Mouse (Mus musculus): ENCODE data around the gene Map3k20. TPM values are rescaled to one million over a fixed set of nuclear protein-coding genes. Genes with fewer than 3 reads are reported as not detected.

Gene Map3k20
- polyA plus RNA-seq, 1 experiment from 2014 or later, result 43.9 TPM

GRCm38 (mm10) chr2:72324436-72324835, 39.0 kb downstream of the Map3k20 start:
- no peak for ATAC-seq (ENCODE audit: extremely low read depth, insufficient number of reproducible peaks, low FRiP score, low TSS enrichment)
- 77% methylated on average over 12 of the region's 12 CpGs for WGBS
- no peak overlapping the region for H3K27ac ChIP-seq (replicated peaks)

GRCm38 (mm10) chr2:72326491-72326890, 41.1 kb downstream of the Map3k20 start:
- Histone ChIP-seq H3K9me3 (no peaks in the 10 kb centered on the region), H3K27ac (replicated peaks) (no peak overlapping the region), H3K4me1 (peaks cover 58% of the 10 kb centered on the region), H3K36me3 (peaks cover 6% of the 10 kb centered on the region), H3K4me3 (no peak overlapping the region), H3K27me3 (replicated peaks) (no peaks in the 10 kb centered on the region), H3K9ac (no peak overlapping the region), H3K4me2 (no peak overlapping the region)
- 67% methylated on average over 6 of the region's 6 CpGs for WGBS
- no peak for ATAC-seq (ENCODE audit: extremely low read depth, insufficient number of reproducible peaks, low FRiP score, low TSS enrichment)

More at GRCm38 (mm10) chr2:72324436-72324835, 39.0 kb downstream of the Map3k20 start:
- Histone ChIP-seq H3K4me2 (no peak overlapping the region), H3K4me3 (no peak overlapping the region), H3K36me3 (peaks cover 9% of the 10 kb centered on the region), H3K27me3 (replicated peaks) (no peaks in the 10 kb centered on the region), H3K4me1 (peaks cover 50% of the 10 kb centered on the region), H3K9me3 (no peaks in the 10 kb centered on the region), H3K9ac (no peak overlapping the region)

GRCm38 (mm10) chr2:72328435-72328834, 43.0 kb downstream of the Map3k20 start:
- WGBS, result 82% methylated on average over 3 of the region's 3 CpGs
- Histone ChIP-seq H3K9me3 (no peaks in the 10 kb centered on the region), H3K27ac (replicated peaks) (no peak overlapping the region), H3K4me1 (peaks cover 46% of the 10 kb centered on the region), H3K9ac (no peak overlapping the region), H3K4me2 (no peak overlapping the region), H3K36me3 (peaks cover 6% of the 10 kb centered on the region), H3K27me3 (replicated peaks) (no peaks in the 10 kb centered on the region), H3K4me3 (no peak overlapping the region)
- no peak for ATAC-seq (ENCODE audit: extremely low read depth, insufficient number of reproducible peaks, low FRiP score, low TSS enrichment)

DNA sequence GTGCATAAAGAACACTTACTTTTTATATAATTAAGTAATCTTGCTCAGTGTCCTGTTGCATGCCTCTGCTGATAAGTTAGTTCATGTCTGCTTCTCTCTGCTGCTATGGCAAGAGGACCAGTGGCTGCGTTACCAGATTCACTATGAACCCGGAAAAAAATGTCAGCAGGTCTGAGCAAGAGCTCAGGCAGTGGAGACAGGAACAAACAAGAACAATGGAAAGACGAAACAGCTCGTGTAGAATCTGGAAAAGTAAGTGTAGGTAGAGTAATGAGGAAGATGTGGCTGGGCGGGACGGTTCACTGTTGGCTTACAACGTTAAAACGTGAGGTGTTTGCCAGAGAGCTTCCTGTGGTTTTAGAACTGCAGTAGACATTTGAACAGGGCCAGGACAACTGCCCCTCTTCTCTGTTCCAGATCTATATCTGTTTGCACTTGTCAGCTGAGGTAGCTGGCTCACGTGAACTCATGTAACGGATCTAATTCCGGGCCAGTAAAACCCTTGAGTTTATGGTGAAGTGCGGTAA, 45.6 kb downstream of the Map3k20 start:
- 70% methylated on average over 12 of the region's 12 CpGs for WGBS
- peaks cover 2% of the 10 kb centered on the region; the same call in 1 of the 2 replicates for H3K36me3 ChIP-seq

DNA sequence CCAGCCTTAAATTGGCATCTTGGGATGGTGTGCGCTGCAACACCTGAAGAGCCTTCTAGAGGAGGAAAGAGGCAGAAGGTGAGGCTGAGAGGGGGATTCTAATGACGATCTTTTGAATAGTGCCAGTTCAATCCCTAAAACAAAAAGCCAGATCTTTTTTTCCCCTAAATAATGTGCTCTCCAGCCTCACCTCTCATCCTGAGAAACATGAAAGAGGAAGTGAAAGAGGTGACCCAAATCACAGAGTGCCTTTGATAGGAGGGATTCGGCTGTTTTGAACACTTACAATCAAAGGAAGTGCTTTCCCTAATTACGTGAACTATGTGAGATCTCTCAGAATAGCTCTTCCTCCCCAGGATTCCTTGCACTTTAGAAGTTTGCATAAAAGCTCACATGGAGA, 46.6 kb downstream of the Map3k20 start:
- no peak overlapping the region for H3K27ac ChIP-seq (replicated peaks)
- H3K27me3 ChIP-seq (replicated peaks), result no peaks in the 10 kb centered on the region
- ATAC-seq (ENCODE audit: extremely low read depth, insufficient number of reproducible peaks, low FRiP score, low TSS enrichment), result no peak
- 70% methylated on average over 4 of the region's 4 CpGs for WGBS
- H3K4me3 ChIP-seq, result no peak overlapping the region
- H3K36me3 ChIP-seq, result peaks cover 2% of the 10 kb centered on the region; the same call in 1 of the 2 replicates
- no peak overlapping the region for H3K9ac ChIP-seq
- H3K4me1 ChIP-seq, result peaks cover 44% of the 10 kb centered on the region
- H3K9me3 ChIP-seq, result no peaks in the 10 kb centered on the region
- no peak overlapping the region for H3K4me2 ChIP-seq

More for the DNA sequence above, 45.6 kb downstream of the Map3k20 start:
- Histone ChIP-seq H3K27ac (replicated peaks) (no peak overlapping the region), H3K4me2 (no peak overlapping the region), H3K9me3 (no peaks in the 10 kb centered on the region), H3K27me3 (replicated peaks) (no peaks in the 10 kb centered on the region), H3K4me3 (no peak overlapping the region), H3K4me1 (peaks cover 46% of the 10 kb centered on the region), H3K9ac (no peak overlapping the region)
- ATAC-seq (ENCODE audit: extremely low read depth, insufficient number of reproducible peaks, low FRiP score, low TSS enrichment), result no peak

GRCm38 (mm10) chr2:72333210-72333609, 47.8 kb downstream of the Map3k20 start:
- H3K9me3 ChIP-seq, result no peaks in the 10 kb centered on the region
- no peaks in the 10 kb centered on the region for H3K36me3 ChIP-seq
- H3K4me1 ChIP-seq, result peaks cover 41% of the 10 kb centered on the region
- no peak overlapping the region for H3K4me3 ChIP-seq
- H3K4me2 ChIP-seq, result no peak overlapping the region
- 81% methylated on average over 3 of the region's 3 CpGs for WGBS
- no peaks in the 10 kb centered on the region for H3K27me3 ChIP-seq (replicated peaks)
- no peak overlapping the region for H3K27ac ChIP-seq (replicated peaks)
- no peak for ATAC-seq (ENCODE audit: extremely low read depth, insufficient number of reproducible peaks, low FRiP score, low TSS enrichment)
- H3K9ac ChIP-seq, result no peak overlapping the region

DNA sequence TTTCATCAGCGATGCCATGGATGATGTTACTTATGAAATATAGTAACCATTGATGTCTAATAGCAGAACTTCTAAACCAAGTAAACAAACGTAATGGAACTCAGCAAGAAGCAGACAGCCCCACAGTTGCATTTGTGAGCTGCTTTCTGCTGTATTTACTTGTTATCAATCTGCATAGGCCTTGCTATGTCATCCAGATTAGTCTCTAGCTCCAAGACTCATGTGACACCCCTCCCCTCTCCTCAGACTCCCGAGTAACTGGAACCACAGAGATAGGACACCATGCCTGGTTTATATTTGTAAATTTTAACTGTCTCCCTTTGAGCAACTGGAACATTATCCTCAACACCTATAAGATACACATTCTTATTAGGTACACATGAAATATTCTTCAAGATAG, 51.4 kb downstream of the Map3k20 start:
- no peak overlapping the region for H3K4me2 ChIP-seq
- no peaks in the 10 kb centered on the region; the same call in 1 of the 2 replicates for H3K9me3 ChIP-seq
- H3K4me1 ChIP-seq, result peaks cover 21% of the 10 kb centered on the region
- no peaks in the 10 kb centered on the region for H3K27me3 ChIP-seq (replicated peaks)
- H3K36me3 ChIP-seq, result peaks cover 1% of the 10 kb centered on the region
- H3K9ac ChIP-seq, result no peak overlapping the region
- no peak for ATAC-seq (ENCODE audit: extremely low read depth, insufficient number of reproducible peaks, low FRiP score, low TSS enrichment)
- H3K27ac ChIP-seq (replicated peaks), result no peak overlapping the region
- H3K4me3 ChIP-seq, result no peak overlapping the region
- 70% methylated on average over 3 of the region's 3 CpGs for WGBS

DNA sequence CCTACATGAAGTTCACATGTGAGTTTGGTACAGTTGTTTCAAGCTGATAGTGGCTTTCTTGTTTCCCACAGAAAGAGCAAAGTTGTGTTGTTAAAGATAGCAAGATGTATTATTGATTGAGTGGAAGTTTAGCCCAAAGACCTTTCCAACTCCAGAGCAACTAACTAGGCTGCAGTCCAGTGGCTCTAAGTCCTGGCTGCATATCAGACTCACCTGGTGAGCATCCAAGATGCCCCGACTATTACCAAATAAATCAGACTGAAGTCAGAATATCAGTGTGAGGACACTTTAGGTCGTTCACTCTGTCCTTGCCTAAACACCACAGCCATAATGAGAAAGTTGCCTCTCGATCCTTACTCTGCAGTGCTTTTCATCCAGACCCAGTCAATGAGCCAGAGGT, 59.8 kb downstream of the Map3k20 start:
- Histone ChIP-seq H3K27me3 (replicated peaks) (no peaks in the 10 kb centered on the region), H3K4me1 (peaks cover 32% of the 10 kb centered on the region), H3K9ac (no peak overlapping the region), H3K4me2 (no peak overlapping the region), H3K9me3 (no peaks in the 10 kb centered on the region; the same call in 1 of the 2 replicates), H3K4me3 (no peak overlapping the region), H3K36me3 (peaks cover 6% of the 10 kb centered on the region), H3K27ac (replicated peaks) (no peak overlapping the region)
- 73% methylated on average over 3 of the region's 3 CpGs for WGBS
- ATAC-seq (ENCODE audit: extremely low read depth, insufficient number of reproducible peaks, low FRiP score, low TSS enrichment), result no peak

GRCm38 (mm10) chr2:72351329-72351728, 65.9 kb downstream of the Map3k20 start:
- 67% methylated on average over 5 of the region's 5 CpGs for WGBS
- H3K4me1 ChIP-seq, result peaks cover 50% of the 10 kb centered on the region
- peaks cover 7% of the 10 kb centered on the region; the same call in 1 of the 2 replicates for H3K36me3 ChIP-seq
- ATAC-seq (ENCODE audit: extremely low read depth, insufficient number of reproducible peaks, low FRiP score, low TSS enrichment), result no peak
- no peak overlapping the region for H3K9ac ChIP-seq
- H3K9me3 ChIP-seq, result no peaks in the 10 kb centered on the region
- no peak overlapping the region for H3K4me3 ChIP-seq
- no peaks in the 10 kb centered on the region for H3K27me3 ChIP-seq (replicated peaks)
- no peak overlapping the region for H3K27ac ChIP-seq (replicated peaks)
- no peak overlapping the region for H3K4me2 ChIP-seq

DNA sequence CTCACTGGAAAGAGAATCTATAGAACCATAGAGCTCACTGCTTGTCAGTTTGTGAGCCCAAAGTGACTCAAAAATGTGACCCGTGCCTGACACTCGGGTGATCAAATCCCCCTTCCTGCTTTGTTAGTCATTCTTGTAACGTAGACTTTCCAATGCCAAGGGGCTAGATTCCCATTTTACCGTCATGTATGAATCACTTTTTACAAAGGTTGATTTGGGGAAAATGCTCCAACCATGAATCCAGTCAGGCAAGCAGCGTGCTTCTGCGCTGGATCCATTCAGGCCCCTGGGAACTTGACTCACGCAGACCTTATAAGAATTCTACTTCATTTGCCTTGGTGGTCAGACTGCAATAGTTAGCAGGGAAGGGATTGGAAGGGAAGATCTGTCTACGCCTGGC, 66.3 kb downstream of the Map3k20 start:
- no peak overlapping the region for H3K27ac ChIP-seq (replicated peaks)
- no peak overlapping the region for H3K9ac ChIP-seq
- H3K4me1 ChIP-seq, result peaks cover 45% of the 10 kb centered on the region
- no peaks in the 10 kb centered on the region for H3K9me3 ChIP-seq
- no peak overlapping the region for H3K4me3 ChIP-seq
- 87% methylated on average over 8 of the region's 8 CpGs for WGBS
- peaks cover 12% of the 10 kb centered on the region for H3K36me3 ChIP-seq
- ATAC-seq (ENCODE audit: extremely low read depth, insufficient number of reproducible peaks, low FRiP score, low TSS enrichment), result no peak
- H3K27me3 ChIP-seq (replicated peaks), result no peaks in the 10 kb centered on the region
- H3K4me2 ChIP-seq, result no peak overlapping the region

DNA sequence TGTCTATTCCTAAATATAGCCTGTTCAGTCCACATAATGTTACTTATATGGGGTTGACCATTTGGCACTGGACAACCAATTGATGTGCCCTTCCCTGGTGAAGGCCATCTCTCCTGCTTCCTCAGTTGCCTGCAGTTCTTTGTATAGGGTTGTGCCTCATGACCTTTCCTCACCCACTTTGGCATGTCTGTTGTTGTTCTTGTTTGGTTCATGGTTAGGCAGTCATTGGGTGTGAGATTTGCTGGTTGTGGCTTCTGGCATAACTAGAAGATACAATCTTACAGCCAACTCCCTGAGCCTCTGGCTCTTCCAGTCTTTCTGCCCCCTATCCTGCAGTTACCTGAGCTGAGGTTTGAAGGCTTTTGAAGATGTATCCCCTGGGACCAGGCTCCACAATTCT, 67.3 kb downstream of the Map3k20 start:
- Histone ChIP-seq H3K4me2 (no peak overlapping the region), H3K9me3 (no peaks in the 10 kb centered on the region), H3K4me3 (no peak overlapping the region), H3K27ac (replicated peaks) (no peak overlapping the region), H3K9ac (no peak overlapping the region), H3K27me3 (replicated peaks) (no peaks in the 10 kb centered on the region), H3K36me3 (peaks cover 18% of the 10 kb centered on the region), H3K4me1 (peaks cover 35% of the 10 kb centered on the region)
- no peak for ATAC-seq (ENCODE audit: extremely low read depth, insufficient number of reproducible peaks, low FRiP score, low TSS enrichment)

DNA sequence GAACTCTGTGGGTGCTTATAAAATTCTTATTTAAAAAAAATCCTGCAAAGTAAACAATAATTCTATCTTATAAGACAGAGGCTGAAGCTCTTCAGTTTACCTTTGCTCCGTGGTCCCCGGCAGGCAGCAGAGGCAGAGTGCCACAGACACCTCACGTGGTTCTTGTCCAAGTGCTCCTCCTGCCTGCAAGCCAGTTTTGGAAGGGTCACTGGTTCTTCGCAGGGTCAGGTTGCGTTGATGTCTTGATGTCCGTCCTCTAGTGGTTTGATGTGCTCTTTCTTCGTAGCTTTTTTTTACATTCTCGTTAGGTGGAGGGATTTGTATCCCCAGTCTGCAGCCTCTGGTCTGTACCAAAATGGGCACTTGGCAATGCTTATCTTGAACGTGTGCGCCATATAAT, 71.0 kb downstream of the Map3k20 start:
- Histone ChIP-seq H3K36me3 (peaks cover 22% of the 10 kb centered on the region), H3K4me3 (no peak overlapping the region), H3K27me3 (replicated peaks) (no peaks in the 10 kb centered on the region), H3K4me1 (peaks cover 31% of the 10 kb centered on the region), H3K4me2 (no peak overlapping the region), H3K9me3 (no peaks in the 10 kb centered on the region), H3K9ac (no peak overlapping the region), H3K27ac (replicated peaks) (no peak overlapping the region)
- no peak for ATAC-seq (ENCODE audit: extremely low read depth, insufficient number of reproducible peaks, low FRiP score, low TSS enrichment)
- WGBS, result 84% methylated on average over 10 of the region's 10 CpGs
